Mouse (Mus musculus) brain, embryonic 18.5 days (tissue): ENCODE data around the gene Tcf19.
"Not testable (repeated sequence)": the region's sequence is repeated elsewhere in the genome, so short reads cannot be mapped to it uniquely, and the experiment has no call there.

Experiments used
- DNase-seq: peaks from one replicate; pipeline ENCODE4 v3.0.0-alpha.2; 2012; ENCODE audit warnings: low read depth, low spot score

Gene Tcf19

DNA sequence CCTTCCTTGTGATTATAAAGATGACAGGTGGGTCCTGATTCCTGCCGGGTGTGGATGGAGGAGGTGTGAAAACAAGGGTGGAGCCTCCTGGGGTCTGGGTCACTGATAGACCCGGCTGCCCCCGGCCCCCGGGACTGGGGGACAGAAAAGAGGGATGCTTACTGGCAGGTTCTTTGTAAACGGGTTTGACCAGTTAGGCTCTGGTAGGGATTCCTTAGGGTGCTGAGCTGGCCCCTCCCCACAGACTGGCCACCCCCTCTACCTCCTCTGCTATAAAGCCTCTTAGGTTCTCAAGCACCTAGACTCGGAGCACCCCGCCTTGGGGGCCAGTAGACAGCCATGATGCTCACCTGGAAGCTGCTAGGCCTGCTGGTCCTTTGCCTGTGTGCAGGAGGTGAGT, 16.3 kb upstream of the Tcf19 start, which contains the start of gene Psors1c2:
Gene Psors1c2 (plus strand): TSS at position 301 of the 400 bp plus-strand sequence.
- no peak for DNase-seq

DNA sequence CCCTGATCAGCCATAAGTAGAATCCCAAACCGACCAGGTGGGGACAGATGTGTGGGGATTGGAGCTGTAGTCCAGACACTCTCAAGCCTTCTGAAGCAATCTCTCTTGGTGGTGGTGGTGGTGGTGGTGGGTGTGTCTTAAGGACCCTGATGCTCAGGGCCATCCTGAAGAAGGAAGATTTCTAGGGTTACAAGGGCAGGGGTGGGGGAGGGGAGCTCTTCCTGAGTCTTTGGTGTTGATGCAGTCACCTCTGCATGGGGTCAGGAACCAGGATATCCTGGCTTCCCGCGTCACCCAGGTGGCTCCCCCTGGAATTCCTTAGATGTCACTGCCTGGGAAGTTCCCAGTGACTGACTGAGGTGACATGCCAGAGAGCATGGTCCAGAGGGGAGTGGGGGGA, 15.7 kb upstream of the Tcf19 start:
- DNase-seq, result no peak

DNA sequence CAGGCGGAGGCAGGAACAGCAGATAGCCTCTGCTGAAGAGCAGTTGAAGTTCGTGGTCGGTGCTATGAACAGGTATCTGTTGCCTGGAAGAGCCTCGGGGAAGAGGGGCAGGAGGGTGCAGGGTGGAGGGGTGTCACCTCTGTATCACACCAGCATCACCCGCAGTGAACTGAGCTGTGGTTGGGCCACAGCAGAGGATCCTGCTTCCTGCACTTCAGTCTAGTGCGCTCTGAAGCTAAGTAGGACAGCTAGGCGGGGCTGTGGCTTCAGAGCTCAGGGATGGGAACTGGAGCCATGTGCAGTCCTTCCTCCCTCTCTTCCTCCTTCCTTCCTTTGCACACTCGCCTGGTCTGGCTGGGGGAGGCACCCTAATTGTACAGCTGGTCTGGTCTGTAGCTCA, 10.0 kb upstream of the Tcf19 start:
- DNase-seq, result no peak

DNA sequence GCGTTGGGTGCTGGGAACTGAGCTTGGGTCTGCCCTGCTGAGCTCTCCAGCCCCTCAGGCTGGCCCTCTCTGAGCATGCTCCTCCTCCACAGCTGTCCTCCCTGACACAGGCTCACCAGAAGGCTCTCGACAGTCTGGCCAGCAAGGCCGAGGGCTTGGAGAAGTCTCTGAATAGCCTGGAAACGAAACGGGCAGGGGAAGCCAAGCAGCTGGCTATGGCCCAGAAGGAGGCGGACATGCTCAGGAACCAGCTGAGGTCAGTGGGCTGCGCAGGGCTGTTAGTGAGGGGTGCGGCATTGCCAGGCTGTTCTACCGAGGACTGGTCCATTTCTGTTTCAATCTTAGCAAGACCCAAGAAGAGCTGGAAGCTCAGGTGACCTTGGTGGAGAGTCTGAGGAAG, 7.7 kb upstream of the Tcf19 start:
- no peak for DNase-seq

DNA sequence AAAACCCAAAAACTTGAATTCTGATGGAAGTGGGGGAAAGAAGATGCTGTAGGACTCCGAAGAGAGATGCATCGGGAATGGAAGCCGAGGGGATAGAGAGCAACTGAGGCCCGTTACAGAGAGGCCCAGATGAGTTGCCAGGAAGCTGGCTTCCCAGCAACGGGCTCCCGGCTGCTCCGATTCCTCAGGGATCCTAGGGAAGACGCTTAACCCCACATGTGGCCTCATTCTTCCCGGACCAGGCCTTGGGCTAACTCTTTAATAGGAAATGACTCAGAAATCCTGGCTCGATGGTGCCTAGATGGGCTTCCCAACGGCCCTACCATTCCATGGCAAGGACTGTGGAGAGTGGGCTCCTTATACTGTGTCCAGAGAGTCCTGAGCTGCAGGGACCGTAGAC, 902 bp upstream of the Tcf19 start:
- no peak for DNase-seq

DNA sequence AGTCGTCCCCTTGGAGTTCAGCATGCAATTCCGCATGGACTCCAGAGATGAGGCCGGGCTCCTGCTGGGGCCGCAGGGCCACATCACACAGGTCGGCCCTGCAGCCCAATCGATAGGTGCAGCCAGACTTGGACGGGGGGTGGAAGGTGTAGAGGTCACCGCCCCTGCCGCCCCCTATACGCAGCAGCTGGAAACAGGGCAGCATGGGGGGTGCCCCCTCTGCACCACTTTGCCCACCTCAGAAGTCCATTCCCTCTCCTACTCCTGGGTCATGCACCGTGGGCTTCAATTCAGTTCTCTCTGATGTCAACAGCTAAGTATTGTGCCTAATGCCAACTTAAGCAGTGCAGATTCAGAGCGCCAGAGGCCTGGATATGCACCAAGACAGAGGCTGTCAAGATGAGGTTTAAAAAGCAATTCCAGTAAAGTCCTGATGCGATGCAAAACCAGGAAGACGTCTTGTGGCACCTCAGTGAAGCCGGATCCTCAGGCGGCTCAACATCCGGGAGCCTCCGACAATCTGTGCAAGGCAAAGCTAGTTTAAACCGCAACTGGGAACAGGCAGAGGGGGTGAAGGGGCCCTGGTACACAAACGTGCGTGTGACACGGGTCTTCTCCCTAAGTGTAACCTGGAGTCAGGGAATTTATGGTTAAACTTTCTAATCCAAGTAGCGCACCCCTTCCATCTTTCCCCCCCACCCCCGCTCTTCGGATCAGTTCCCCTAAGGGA, 548 bp downstream of the Tcf19 start:
- no peak for DNase-seq

DNA sequence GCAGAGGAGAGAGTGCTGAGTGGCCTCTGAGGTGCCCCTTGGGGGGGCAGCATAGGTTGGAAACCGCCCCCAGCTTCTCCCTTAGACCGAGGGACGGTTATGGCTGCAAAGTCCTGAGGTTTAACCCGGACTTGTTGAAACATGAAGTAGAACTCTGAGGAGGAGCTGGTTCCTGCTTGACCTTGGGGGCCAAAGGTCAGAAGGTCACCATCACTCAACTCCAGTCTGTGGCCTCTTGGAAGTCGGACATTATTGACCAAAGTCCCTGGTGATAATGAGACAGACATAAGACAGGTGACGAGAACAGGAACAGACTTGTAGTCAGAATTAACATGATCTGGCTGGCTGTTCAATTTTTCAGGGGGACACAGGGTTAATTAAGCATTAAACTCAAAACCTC, 1.9 kb downstream of the Tcf19 start:
- no peak for DNase-seq

DNA sequence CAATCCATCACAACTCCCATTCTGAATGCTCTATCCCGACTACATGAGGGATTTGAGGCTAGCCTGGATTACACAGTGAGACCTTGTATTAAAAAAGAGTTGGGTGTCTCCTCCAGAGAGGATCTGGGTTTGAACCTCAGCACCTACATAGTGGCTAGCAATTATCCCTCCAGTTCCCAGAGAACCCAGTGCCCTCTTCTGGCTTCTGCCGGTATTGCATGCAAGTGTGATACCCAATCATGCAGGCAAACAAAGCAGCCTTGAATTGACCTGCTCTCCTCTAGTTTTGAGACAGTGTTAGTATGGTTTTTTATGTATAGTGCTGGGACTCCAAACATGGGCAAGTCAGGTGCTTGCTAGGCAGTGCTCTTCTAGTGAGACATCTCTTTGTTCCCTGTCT, 2.7 kb downstream of the Tcf19 start:
- DNase-seq, result no peak

DNA sequence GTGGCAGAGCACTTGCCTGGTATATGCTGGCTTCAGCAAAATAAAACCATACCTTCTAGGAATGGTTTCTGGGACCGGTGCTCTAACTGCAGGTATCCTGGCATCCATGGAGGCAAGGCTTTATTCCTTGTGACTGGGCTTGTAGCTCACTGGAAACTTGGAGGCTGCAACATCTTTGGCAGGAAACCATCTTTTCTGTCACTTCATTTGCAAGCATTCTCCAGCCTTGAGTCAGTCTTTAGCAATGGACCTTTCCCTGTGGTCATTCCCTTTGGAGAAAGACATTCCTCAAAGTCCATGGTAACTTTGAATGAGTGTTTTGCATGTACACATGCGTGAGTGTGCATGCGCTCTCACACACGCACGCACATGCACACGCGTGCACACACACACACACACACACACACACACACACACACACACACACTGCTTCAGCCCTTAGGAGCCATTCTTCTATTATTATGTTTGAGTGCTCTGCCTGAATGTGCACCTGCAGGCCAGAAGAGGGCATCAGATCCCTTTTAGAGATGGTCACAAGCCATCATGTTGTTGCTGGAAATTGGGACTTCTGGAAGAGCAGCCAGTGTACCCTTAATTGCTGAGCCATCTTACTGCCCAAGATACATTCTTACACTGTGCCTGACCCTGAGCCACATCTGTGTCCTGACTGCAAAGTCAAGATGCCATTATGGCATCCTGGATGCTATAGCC, 3.6 kb downstream of the Tcf19 start:
- DNase-seq, result no peak

DNA sequence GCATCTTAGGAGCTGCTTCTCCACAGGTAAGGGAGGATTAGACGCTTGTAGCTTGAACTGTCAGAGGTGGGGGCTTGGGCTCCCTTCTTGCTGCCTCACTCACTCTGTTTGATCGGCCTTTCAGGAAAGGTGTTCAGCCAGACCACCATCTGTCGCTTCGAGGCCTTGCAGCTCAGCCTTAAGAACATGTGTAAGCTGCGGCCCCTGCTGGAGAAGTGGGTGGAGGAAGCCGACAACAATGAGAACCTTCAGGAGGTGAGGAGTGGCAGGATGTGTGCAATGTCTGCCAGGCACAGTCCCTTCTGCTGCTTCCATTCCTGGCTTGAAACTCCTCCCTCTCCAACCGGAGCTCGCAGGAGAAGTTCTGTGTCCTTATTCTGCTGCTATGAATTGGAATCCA, 7.3 kb downstream of the Tcf19 start:
- DNase-seq, result no peak

DNA sequence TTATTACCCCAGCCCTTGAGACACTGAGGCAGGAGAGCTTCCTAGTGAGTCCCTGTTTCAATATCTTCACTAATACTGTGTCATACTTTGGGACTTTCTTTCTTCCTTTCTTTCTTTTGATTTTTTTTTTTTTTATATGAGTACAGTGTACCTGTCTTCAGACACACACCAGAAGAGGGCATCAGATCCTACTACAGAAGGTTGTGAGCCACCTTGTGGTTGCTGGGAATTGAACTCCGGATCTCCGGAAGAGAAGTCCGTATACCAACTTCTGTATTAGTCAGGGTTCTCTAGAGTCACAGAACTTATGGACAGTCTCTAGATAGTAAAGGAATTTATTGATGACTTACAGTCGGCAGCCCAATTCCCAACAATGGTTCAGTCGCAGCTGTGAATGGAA, 8.3 kb downstream of the Tcf19 start:
- not testable (repeated sequence) for DNase-seq

DNA sequence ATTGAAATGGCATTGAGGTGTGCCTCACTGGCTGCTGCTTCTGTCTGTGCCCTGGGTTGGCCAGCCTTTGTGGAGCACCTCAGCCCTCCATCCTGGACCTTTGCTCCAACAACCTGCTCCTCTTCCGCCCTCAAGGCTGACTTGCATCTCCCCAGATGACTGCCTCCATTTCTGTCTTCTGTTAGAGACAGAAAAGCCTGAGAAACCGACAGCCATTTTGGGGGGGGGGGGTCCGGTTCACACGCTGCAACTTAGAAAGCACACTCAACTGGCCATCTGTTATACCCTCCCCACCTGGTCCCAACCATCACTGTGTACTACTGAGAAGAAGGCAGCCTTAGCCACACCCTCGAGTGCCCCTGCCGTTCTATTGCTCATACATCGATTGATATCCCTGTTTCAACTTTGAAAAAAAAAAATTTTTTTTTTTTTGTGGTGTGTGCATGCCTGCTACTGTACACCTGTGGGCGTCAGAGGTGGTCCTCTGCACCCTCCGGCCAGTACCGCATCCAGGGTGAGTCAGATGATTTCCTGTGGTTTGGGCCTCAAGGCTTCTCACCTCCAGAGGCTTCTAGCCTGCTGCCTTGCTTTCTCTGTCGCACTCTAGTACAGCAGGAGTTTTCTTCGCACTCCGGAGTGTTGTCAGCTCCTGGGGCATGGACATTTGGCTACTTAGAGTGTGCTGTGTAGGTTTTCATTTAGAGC, 8.9 kb downstream of the Tcf19 start:
- no peak for DNase-seq

DNA sequence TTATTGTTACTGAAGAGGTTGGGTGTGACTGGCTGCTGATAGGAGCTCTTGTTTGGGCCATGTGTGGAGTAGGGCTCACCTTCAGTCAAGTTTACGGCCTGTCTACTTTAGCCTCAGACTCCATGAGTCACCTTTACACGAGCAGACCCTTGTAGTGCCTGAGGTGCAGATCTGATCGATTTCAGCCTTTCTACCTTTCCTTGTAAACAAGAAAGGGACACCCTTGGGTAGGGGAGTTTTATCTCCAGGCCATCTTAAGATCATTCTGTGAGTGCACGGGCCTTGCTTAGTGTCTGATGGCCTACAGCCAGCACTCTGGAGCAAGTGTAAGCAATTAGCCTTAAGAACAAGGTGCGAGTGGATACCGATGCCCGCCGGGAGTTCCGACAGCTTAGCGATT, 9.7 kb downstream of the Tcf19 start:
- DNase-seq, result no peak

DNA sequence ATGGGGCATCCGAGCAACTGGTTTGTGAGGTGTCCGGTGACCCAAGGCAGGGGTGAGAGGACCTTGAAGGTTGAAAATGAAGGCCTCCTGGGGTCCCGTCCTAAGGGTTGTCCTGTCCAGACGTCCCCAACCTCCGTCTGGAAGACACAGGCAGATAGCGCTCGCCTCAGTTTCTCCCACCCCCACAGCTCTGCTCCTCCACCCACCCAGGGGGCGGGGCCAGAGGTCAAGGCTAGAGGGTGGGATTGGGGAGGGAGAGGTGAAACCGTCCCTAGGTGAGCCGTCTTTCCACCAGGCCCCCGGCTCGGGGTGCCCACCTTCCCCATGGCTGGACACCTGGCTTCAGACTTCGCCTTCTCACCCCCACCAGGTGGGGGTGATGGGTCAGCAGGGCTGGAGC, 10.8 kb downstream of the Tcf19 start, which contains the start of gene Pou5f1:
Gene Pou5f1 (plus strand): TSS at position 243 of the 400 bp plus-strand sequence.
- DNase-seq, result no peak

DNA sequence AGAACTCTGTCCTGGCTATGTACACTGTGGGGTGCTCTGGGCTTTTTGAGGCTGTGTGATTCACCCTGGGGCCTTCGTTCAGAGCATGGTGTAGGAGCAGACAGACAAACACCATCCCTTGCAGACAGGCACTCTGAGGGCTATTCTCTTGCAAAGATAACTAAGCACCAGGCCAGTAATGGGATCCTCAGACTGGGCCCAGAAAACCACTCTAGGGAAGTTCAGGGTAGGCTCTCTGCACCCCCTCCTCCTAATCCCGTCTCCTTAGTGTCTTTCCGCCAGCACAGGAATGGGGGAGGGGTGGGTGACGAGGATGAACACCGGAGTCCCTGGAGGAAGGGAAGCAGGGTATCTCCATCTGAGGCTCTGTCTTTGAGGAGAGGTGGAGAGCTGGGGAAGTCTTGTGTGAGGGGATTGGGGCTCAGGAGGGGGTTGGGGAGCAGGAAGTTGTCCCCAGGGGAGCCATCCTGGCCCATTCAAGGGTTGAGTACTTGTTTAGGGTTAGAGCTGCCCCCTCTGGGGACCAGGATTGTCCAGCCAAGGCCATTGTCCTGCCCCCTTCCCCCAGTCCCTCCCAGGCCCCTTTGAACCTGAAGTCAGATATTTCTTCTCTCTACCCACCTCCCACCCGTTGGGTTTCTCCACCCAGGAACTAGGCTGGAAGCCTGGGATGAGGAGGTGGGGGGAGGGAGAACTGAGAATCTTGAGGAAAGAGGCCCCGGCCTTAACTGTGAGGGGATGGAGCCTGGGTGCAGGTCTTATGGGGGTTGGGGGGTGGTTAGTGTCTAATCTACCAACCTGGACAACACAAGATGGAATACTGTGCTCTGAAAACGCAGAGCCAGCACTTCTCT, 11.8 kb downstream of the Tcf19 start:
- no peak for DNase-seq

DNA sequence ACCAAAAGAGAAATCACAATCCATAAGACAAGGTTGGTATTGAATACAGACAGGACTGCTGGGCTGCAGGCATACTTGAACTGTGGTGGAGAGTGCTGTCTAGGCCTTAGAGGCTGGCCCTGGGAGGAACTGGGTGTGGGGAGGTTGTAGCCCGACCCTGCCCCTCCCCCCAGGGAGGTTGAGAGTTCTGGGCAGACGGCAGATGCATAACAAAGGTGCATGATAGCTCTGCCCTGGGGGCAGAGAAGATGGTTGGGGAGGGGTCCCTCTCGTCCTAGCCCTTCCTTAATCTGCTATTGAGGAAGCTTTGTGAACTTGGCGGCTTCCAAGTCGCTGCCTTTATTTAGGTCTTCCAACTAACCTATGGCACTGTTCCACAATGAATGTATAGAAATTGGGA, 12.8 kb downstream of the Tcf19 start:
- DNase-seq, result no peak

DNA sequence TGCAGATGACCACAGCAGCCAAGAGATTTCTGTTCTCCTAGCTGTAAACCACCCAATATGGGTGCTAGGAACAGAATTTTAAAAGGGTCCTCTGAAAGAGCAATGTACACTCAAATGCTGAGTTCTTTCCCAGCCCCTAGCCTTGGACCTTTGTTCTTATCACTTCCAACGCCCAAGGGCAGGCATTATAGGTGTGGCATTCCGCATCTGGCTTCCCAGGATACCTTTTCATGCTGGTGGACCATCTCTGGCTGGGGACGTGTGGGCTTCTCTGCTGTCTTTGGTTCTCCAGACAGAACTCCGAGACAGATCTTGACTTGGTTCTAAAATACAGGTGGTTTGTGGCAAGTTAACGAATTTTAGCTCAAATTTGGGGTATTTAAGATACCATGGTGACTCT, 13.9 kb downstream of the Tcf19 start:
- DNase-seq, result no peak

DNA sequence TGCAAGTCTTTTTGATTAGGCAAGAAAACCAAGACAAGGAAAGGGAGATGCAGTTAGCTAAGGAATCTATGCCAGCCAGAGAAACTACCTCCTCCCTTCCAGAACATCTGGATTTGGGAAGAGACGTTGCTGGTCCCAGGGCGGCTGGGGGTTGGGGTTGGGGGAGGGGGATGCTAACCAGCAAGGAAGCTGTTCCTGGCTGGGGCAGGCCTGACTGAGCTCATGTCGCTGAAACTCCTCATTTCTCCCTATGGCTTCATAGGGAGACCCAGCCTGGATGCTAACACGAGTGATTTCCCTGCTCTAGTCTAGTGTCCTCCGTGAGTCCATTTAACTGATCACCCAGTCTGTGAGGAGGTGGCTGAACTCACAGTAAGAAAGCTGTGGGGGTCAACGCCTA, 14.4 kb downstream of the Tcf19 start:
- DNase-seq, result no peak

DNA sequence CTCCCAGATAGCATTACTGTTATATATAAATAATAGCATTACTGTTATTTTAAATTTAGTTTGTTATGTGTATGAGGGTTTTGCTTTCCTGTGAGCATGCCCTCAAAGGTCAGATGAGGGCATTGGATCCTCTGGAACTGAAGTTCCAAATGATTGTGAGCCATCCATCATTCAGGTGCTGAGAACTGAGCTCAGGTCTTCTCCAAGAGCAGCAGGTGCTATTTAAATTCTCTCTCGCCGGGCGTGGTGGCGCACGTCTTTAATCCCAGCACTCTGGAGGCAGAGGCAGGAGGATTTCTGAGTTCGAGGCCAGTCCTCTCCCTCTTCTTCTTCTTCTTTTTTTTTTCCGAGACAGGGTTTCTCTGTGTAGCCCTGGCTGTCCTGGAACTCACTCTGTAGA, 19.5 kb downstream of the Tcf19 start:
- no peak for DNase-seq

DNA sequence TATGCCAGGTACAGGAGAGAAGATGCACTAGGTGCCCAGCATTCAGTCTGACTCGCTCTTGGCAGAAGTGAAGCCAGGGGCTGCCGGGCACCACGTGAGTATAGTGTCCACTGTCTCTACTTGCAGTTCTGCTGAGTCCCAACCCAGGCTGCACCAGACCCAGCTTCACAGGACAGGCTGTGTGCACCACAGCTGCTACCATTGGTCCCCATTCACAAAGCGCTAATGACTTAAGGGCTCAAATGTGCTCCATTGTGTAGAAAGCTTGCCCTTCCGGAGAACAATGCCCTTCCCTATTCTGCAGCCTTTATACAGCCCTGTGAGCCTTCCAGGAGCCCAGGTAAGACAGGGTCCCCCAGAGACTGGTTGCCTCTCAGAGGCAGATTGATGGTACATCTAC, 26.3 kb downstream of the Tcf19 start:
- no peak for DNase-seq

DNA sequence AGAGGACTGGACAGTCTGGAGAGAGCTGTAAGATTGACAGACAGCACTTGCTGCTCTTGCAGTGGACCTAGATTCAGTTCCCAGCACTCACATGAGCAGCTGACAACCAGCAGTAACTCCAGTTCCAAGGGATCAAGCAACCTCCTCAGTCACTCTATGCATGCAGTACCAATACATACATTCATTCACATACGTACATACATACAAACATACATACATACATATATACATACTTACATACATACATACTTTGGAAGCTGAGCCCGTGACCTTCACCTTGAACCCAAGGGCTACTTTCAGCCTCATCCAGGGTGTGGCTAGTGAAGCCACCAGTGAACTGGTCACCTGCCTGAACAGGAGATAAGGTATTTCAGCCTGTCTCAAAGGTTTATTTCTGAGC, 28.6 kb downstream of the Tcf19 start:
- DNase-seq, result no peak

DNA sequence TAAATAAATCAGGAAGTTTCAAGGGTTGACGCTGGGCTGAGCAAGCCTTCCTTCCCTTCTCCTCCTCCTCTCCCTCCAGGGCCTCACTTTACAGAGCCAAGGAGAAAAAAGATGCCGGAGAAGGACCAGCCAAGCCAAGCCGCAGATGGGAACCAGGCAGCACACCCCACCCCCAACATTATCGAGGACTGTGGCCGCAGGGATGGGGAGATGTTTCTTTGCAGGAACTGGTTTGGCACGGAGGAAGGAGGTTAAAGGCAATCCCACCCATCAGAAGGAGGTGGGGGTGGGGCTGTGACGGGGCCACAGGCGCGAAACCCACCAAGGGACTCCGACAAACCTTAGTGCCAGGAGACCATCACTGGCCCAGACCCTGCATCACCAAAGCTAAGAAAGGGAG, 29.9 kb downstream of the Tcf19 start:
- no peak for DNase-seq
